Mouse (Mus musculus): Measurements from ENCODE around the gene Dab1.

- TF ChIP-seq CTCF (IDR thresholded peaks at IDR 0.05; ENCODE audit: control insufficient read depth, insufficient read depth, low read length) (no peak), POLR2A (IDR thresholded peaks at IDR 0.05; ENCODE audit: borderline replicate concordance, control insufficient read depth, low read depth, low read length) (no peak)
Measured at GRCm38 (mm10) chr4:104044634-104045033, 425.5 kb downstream of the Dab1 start.
